Mouse (Mus musculus) lung, adult 18-20 months (tissue): ENCODE data around the gene Wdr72.

ENCODE experiments used
- DNase-seq, 2 experiments: peaks; one replicate each; pipeline ENCODE4 v3.0.0; 2022; ENCODE audit warnings: mixed read lengths in 2 of 2

The Wdr72 gene

GRCm38 (mm10) chr9:74248084-74248483, 137.9 kb downstream of the Wdr72 start:
- DNase-seq = no peak

- DNase-seq = no peak
These were observed 139.3 kb downstream of the Wdr72 start for GRCm38 (mm10) chr9:74249486-74249885.

- no peak for DNase-seq
These were observed 140.4 kb downstream of the Wdr72 start for GRCm38 (mm10) chr9:74250522-74250921.

- no peak for DNase-seq
These were observed 148.2 kb downstream of the Wdr72 start for GRCm38 (mm10) chr9:74258389-74258788.

GRCm38 (mm10) chr9:74277752-74278385, 167.7 kb downstream of the Wdr72 start:
- no peak for DNase-seq

- no peak for DNase-seq
These were observed 171.9 kb downstream of the Wdr72 start for GRCm38 (mm10) chr9:74282072-74282471.

GRCm38 (mm10) chr9:74286210-74286609, 176.1 kb downstream of the Wdr72 start:
- peak in 1 of 2 experiments; percentile 11 for DNase-seq

- DNase-seq = peak; percentile 60 to 73
These were observed 184.3 kb downstream of the Wdr72 start for GRCm38 (mm10) chr9:74294479-74294878.

GRCm38 (mm10) chr9:74318771-74319170, 208.6 kb downstream of the Wdr72 start:
- peak; percentile 20 to 25 for DNase-seq

GRCm38 (mm10) chr9:74324089-74324924, 214.2 kb downstream of the Wdr72 start:
- DNase-seq = no peak

- no peak for DNase-seq
These were observed 214.8 kb downstream of the Wdr72 start for GRCm38 (mm10) chr9:74324925-74325295.

GRCm38 (mm10) chr9:74325981-74326380, 215.8 kb downstream of the Wdr72 start:
- no peak for DNase-seq

- no peak for DNase-seq
These were observed 218.7 kb downstream of the Wdr72 start for GRCm38 (mm10) chr9:74328821-74329220.

GRCm38 (mm10) chr9:74330706-74331495, 220.7 kb downstream of the Wdr72 start:
- DNase-seq = no peak

GRCm38 (mm10) chr9:74332321-74332720, 222.2 kb downstream of the Wdr72 start:
- no peak for DNase-seq
